8 mouse cellular contexts compared by ENCODE assay signal in genomic region chr3:58416726-58417437, GRCm38 (mm10). TPM values are rescaled to one million over a fixed set of nuclear protein-coding genes. Genes with fewer than 3 reads are reported as not detected.
A peak's percentile ranks its signal among the peaks of the same experiment; 100 is the strongest.
DNase-seq lines count a peak whose midpoint lies in the region; ATAC-seq lines count a peak whose summit lies in the region.

No protein-coding gene starts in this region.

- ATAC-seq in embryonic facial prominence, embryonic 11.5 days (replicated peaks; ENCODE audit: insufficient number of reproducible peaks, low FRiP score, low TSS enrichment, low read depth), result peak; percentile 42
- peak; percentile 17 for ATAC-seq in limb, embryonic 13.5 days (ENCODE audit: low FRiP score, low read depth)
- ATAC-seq in midbrain, embryonic 14.5 days (ENCODE audit: low FRiP score, low TSS enrichment), result peak; percentile 46

- under 1% methylated on average over 39 of the region's 39 CpGs for WGBS in embryonic facial prominence, embryonic 11.5 days
- under 1% methylated on average over 39 of the region's 39 CpGs for WGBS in limb, embryonic 13.5 days
- under 1% methylated on average over 39 of the region's 39 CpGs for WGBS in midbrain, embryonic 14.5 days

- DNase-seq in layer of hippocampus, adult 11-12 months (ENCODE audit: low spot score), result peak; percentile 46
- DNase-seq in layer of hippocampus, adult 9-10 months (ENCODE audit: low spot score), result no peak
- DNase-seq in embryonic facial prominence, embryonic 11.5 days (ENCODE audit: low spot score), result peak; percentile 29
- DNase-seq in heart, adult 11 months, result peak; percentile 96
- DNase-seq in kidney, adult 11 months, result peak; percentile 30
- peak; percentile 63 for DNase-seq in midbrain, embryonic 14.5 days
- peak; percentile 54 for DNase-seq in spleen, adult 12 weeks (ENCODE audit: low spot score)

- peak overlapping the region; percentile 95 for H3K4me2 ChIP-seq in embryonic facial prominence, embryonic 11.5 days (ENCODE audit: low read depth, low read length)
- H3K4me2 ChIP-seq in limb, embryonic 13.5 days (replicated peaks), result peak overlapping the region; percentile 100
- H3K4me2 ChIP-seq in midbrain, embryonic 14.5 days (ENCODE audit: low read length), result peak overlapping the region; percentile 98

- no peaks in the 10 kb centered on the region for H3K27me3 ChIP-seq in embryonic facial prominence, embryonic 11.5 days (ENCODE audit: control insufficient read depth, insufficient read depth, low read length)
- H3K27me3 ChIP-seq in limb, embryonic 13.5 days, result no peaks in the 10 kb centered on the region
- no peaks in the 10 kb centered on the region for H3K27me3 ChIP-seq in midbrain, embryonic 14.5 days (ENCODE audit: control insufficient read depth, insufficient read depth, low read length)

- peak overlapping the region; percentile 99 for H3K4me3 ChIP-seq in embryonic facial prominence, embryonic 11.5 days (ENCODE audit: low read depth, low read length)
- peak overlapping the region; percentile 98 for H3K4me3 ChIP-seq in limb, embryonic 13.5 days
- H3K4me3 ChIP-seq in midbrain, embryonic 14.5 days (replicated peaks; ENCODE audit: low read depth, low read length), result peak overlapping the region; percentile 99

- peak overlapping the region; percentile 99; the same call in 1 of the 2 replicates for H3K27ac ChIP-seq in embryonic facial prominence, embryonic 11.5 days (replicated peaks; ENCODE audit: low read depth, low read length)
- H3K27ac ChIP-seq in limb, embryonic 13.5 days, result peak overlapping the region; percentile 100; the same call in 1 of the 2 replicates
- peak overlapping the region; percentile 98 for H3K27ac ChIP-seq in midbrain, embryonic 14.5 days (replicated peaks; ENCODE audit: low read depth, low read length)

- no peaks in the 10 kb centered on the region for H3K4me1 ChIP-seq in embryonic facial prominence, embryonic 11.5 days (ENCODE audit: control insufficient read depth, insufficient read depth, low read length)
- peaks cover 16% of the 10 kb centered on the region for H3K4me1 ChIP-seq in limb, embryonic 13.5 days
- H3K4me1 ChIP-seq in midbrain, embryonic 14.5 days (ENCODE audit: control insufficient read depth, insufficient read depth, low read length), result peaks cover 28% of the 10 kb centered on the region

- H3K36me3 ChIP-seq in embryonic facial prominence, embryonic 11.5 days (replicated peaks; ENCODE audit: control insufficient read depth, insufficient read depth, low read depth, low read length), result no peaks in the 10 kb centered on the region
- H3K36me3 ChIP-seq in limb, embryonic 13.5 days, result no peaks in the 10 kb centered on the region; the same call in 1 of the 2 replicates
- H3K36me3 ChIP-seq in midbrain, embryonic 14.5 days (ENCODE audit: control insufficient read depth, insufficient read depth, low read length), result no peaks in the 10 kb centered on the region

- H3K9me3 ChIP-seq in embryonic facial prominence, embryonic 11.5 days (replicated peaks; ENCODE audit: control insufficient read depth, low read length), result no peaks in the 10 kb centered on the region
- H3K9me3 ChIP-seq in limb, embryonic 13.5 days, result no peaks in the 10 kb centered on the region
- H3K9me3 ChIP-seq in midbrain, embryonic 14.5 days (ENCODE audit: control insufficient read depth, low read length), result no peaks in the 10 kb centered on the region

- H3K9ac ChIP-seq in embryonic facial prominence, embryonic 11.5 days (replicated peaks; ENCODE audit: low read length), result peak overlapping the region; percentile 96
- H3K9ac ChIP-seq in limb, embryonic 13.5 days, result peak overlapping the region; percentile 99
- H3K9ac ChIP-seq in midbrain, embryonic 14.5 days (replicated peaks; ENCODE audit: low read length), result peak overlapping the region; percentile 96

RNA-seq across cellular contexts. Expression of gene Tsc22d2, which starts 2.4 kb away (rescaled TPM):
- polyA plus RNA-seq in embryonic facial prominence, embryonic 11.5 days (2014; fragmentation: Nextera tagmentation; extraction: Ambion mirVana), result 10.9 and 12.8 TPM in 2 replicates
- polyA plus RNA-seq in limb, embryonic 13.5 days (2015; fragmentation: Nextera tagmentation; extraction: Ambion mirVana), result 11.3 and 12.2 TPM in 2 replicates
- polyA plus RNA-seq in midbrain, embryonic 14.5 days (2014; fragmentation: Nextera tagmentation; extraction: Ambion mirVana), result 14.5 and 14.6 TPM in 2 replicates
